Mouse (Mus musculus) olfactory bulb, adult 2 months (tissue): ENCODE measurements around the gene Ifngr2. TPM values are rescaled to one million over a fixed set of nuclear protein-coding genes. Genes with fewer than 3 reads are reported as not detected.

Source experiments
- H3K27ac ChIP-seq: fragments of 200-500 bp; 2 replicates; pipeline ENCODE4 v1.5.1; 2012; ENCODE audit warnings: low read depth, low read length; ENCODE audit not compliant: insufficient read depth
- H3K4me1 ChIP-seq: fragments of 200-500 bp; 2 replicates; pipeline ENCODE4 v1.6.1; 2012; ENCODE audit warnings: low read length; ENCODE audit not compliant: control insufficient read depth, insufficient read depth
- H3K4me3 ChIP-seq: fragments of 200-500 bp; 2 replicates; pipeline ENCODE4 v1.5.1; 2012; ENCODE audit warnings: mild to moderate bottlenecking, low read depth, low read length, moderate library complexity; ENCODE audit not compliant: insufficient read depth
- CTCF ChIP-seq: fragments of 200-500 bp; IDR thresholded peaks from 2 replicates; pipeline ENCODE4 v1.5.1; 2012; ENCODE audit warnings: low read depth, mild to moderate bottlenecking, low read length, moderate library complexity; ENCODE audit not compliant: insufficient read depth
- POLR2A ChIP-seq: fragments of 200-500 bp; IDR thresholded peaks from 2 replicates; pipeline ENCODE4 v1.6.1; 2012; ENCODE audit warnings: mild to moderate bottlenecking, low read depth, low read length, moderate library complexity; ENCODE audit not compliant: insufficient read depth
- WGBS: fragments of 180-500 bp; shearing (Covaris S2); methylation state at CpG from one replicate; pipeline ENCODE4 v1.1.7; 2018; 5-methylcytosine and 5-hydroxymethylcytosine counted together
- polyA plus RNA-seq: library from polyadenylated mRNA; stranded (reverse); fragments of >200 nt; gene quantifications from 2 replicates; pipeline ENCODE4 v1.2.4, GENCODE M21; 2012; ENCODE audit warnings: low replicate concordance; ENCODE audit not compliant: missing spikeins, insufficient read depth, insufficient read length

The Ifngr2 gene
- polyA plus RNA-seq, 1 experiment = not detected

- 79% methylated on average over 3 of the region's 3 CpGs for WGBS
- TF ChIP-seq POLR2A (no peak), CTCF (no peak)
- H3K4me3 ChIP-seq = no peak overlapping the region
- H3K27ac ChIP-seq = no peak overlapping the region
- peaks cover 21% of the 10 kb centered on the region for H3K4me1 ChIP-seq
These were observed 41.8 kb downstream of the Ifngr2 start for GRCm38 (mm10) chr16:91588703-91589102.

DNA sequence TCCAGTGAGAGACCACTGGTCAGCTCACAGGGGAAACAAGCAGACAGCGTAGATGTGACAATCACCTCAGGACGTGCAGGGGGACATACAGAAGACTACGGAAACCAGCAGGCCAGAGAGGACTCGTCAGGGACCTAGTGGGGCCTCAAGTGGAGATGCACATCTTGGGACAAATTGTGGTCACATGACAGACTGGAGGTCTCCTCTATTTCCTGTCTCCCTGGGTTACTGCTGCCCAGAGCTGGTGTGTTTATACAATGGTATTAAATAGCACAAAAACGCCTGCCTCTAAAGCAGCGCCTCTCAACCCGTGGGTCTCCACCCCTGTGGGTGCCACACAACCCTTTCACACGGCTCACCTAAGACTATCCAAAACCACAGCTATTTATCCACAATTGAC is 45.3 kb downstream of the Ifngr2 start:
- Histone ChIP-seq H3K4me3 (no peak overlapping the region), H3K4me1 (peaks cover 28% of the 10 kb centered on the region), H3K27ac (no peak overlapping the region)
- WGBS = 86% methylated on average over 8 of the region's 8 CpGs
- no peak for TF ChIP-seq CTCF
- no peak for TF ChIP-seq POLR2A

DNA sequence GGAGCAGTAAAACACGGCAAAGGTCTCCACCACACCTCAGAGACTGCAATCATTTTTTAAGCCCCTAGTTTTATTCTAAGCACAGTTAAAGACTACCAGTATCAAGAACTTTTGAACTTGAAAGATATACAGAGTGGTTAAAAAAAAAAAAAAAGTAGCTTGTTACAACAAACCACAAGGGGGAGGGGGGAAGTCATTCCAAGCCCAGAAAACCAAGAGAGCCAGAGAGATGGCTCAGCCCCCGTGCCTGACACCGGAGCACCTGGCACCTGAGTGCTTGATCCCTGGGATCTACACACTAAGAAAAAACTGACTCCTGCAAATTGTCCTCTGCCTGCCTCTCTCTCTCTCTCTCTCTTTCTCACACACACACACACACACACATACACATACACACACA is 46.4 kb downstream of the Ifngr2 start:
- peaks cover 28% of the 10 kb centered on the region for H3K4me1 ChIP-seq
- H3K27ac ChIP-seq = no peak overlapping the region
- TF ChIP-seq CTCF = no peak
- TF ChIP-seq POLR2A = no peak
- H3K4me3 ChIP-seq = no peak overlapping the region
- 73% methylated on average over 3 of the region's 3 CpGs for WGBS

DNA sequence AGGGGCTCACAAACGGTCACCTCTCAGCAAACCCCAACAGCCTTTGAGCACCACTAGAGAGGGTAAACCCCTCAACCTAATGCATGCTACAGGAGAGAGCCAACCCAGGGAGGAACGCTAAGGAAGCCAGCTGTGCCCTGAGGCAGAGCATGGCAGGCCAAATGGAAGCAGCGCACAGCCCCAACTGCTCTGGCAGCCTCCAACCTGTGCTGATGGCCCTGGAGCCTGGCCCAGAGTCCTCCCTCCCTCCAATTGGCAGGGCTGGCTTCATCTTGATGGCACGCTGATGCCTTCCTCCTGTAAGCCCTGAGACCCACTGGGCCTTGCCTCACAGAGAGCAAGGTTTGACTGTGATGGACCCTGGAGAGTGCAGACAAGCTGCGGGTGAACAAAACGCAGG is 48.2 kb downstream of the Ifngr2 start:
- TF ChIP-seq CTCF = no peak
- no peak for TF ChIP-seq POLR2A
- 69% methylated on average over 6 of the region's 6 CpGs for WGBS
- no peak overlapping the region for H3K4me3 ChIP-seq
- peaks cover 18% of the 10 kb centered on the region for H3K4me1 ChIP-seq
- H3K27ac ChIP-seq = no peak overlapping the region

DNA sequence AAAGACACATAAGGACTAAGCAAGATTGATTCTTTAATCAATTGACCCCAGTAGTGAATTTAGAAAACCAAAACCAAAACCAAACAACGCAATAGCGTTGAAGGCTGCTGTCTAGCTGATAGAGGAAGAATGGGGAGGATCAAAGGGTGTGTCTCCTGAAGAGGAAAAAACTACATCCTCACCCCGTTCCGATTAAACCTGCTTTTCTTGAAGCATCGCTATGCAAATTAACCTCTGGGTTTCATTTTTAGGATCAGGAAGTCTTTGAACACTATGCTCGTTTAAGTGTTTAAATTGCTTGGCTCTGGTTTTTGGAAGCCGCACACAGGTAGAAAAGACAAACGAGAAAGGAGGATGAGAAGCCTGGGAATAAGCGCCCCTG is 49.5 kb downstream of the Ifngr2 start:
- TF ChIP-seq POLR2A (no peak), CTCF (no peak)
- Histone ChIP-seq H3K4me1 (peaks cover 13% of the 10 kb centered on the region), H3K4me3 (peak overlapping the region; percentile 94), H3K27ac (no peak overlapping the region)
- 19% methylated on average over 9 of the region's 9 CpGs for WGBS

- under 1% methylated on average over 75 of the region's 75 CpGs for WGBS
- Histone ChIP-seq H3K27ac (peak overlapping the region; percentile 34; the same call in 1 of the 2 replicates), H3K4me1 (peaks cover 12% of the 10 kb centered on the region), H3K4me3 (peak overlapping the region; percentile 94)
- no peak for TF ChIP-seq CTCF
- TF ChIP-seq POLR2A = peak; percentile 56; the same call in 1 of the 2 replicates
These were observed 50.2 kb downstream of the Ifngr2 start for GRCm38 (mm10) chr16:91596779-91597671.

DNA sequence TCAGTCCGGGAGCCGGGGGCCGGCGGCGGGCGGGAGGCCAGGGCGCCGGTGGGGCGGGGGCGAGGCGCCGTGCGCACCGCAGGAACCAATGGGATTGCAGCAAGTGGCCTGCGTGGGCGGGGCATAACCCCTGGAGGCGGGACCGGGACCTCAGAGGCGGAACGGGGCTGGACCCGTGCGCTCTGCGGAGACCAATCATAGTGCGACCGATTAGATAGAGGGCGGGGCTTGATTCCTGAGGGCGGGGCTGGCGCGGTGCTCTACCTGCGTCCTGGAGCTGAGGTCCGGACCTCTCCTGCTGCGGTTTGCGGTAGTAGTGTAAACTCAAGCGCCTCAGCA is 50.8 kb downstream of the Ifngr2 start, which contains the start of gene Tmem50b:
Gene Tmem50b, minus strand, starts transcription at position 129 of the 339 bp plus-strand sequence.
- WGBS = under 1% methylated on average over 34 of the region's 34 CpGs
- H3K4me1 ChIP-seq = peaks cover 12% of the 10 kb centered on the region
- H3K4me3 ChIP-seq = peak within 1 kb of the TSS; percentile 94
- H3K27ac ChIP-seq = peak within 1 kb of the TSS; percentile 34; the same call in 1 of the 2 replicates
- TF ChIP-seq CTCF (no peak), POLR2A (no peak)

GRCm38 (mm10) chr16:91599242-91599641 is 52.4 kb downstream of the Ifngr2 start:
- Histone ChIP-seq H3K27ac (no peak overlapping the region), H3K4me1 (peaks cover 7% of the 10 kb centered on the region), H3K4me3 (no peak overlapping the region)
- no peak for TF ChIP-seq POLR2A
- no peak for TF ChIP-seq CTCF

GRCm38 (mm10) chr16:91601081-91601480 is 54.2 kb downstream of the Ifngr2 start:
- Histone ChIP-seq H3K27ac (no peak overlapping the region), H3K4me3 (no peak overlapping the region), H3K4me1 (no peaks in the 10 kb centered on the region)
- WGBS = 87% methylated on average over 4 of the region's 4 CpGs
- TF ChIP-seq CTCF (no peak), POLR2A (no peak)

DNA sequence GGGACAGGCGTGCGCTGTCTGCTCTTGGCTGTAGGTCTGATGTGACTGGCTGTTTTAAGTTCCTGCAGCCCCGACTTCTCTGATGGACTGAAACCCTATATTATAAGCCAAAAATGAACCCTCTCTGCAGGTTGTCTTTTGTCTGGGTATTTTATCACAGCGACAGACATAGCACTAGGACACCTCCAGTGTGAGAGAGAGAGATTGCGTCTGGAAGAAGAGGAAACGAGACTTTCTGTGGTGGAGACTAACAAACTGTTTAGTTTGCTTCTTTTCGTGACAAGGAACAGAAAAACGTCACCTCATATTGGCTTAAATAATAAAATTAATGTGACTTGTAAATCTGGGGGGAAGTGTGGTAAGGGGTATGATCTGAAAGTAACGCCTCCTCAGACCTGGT is 54.8 kb downstream of the Ifngr2 start:
- WGBS = 82% methylated on average over 9 of the region's 9 CpGs
- no peaks in the 10 kb centered on the region for H3K4me1 ChIP-seq
- no peak overlapping the region for H3K4me3 ChIP-seq
- no peak for TF ChIP-seq POLR2A
- TF ChIP-seq CTCF = no peak
- no peak overlapping the region for H3K27ac ChIP-seq
